Comparison of ENCODE assay signal across 20 mouse cellular contexts in the genomic region with DNA sequence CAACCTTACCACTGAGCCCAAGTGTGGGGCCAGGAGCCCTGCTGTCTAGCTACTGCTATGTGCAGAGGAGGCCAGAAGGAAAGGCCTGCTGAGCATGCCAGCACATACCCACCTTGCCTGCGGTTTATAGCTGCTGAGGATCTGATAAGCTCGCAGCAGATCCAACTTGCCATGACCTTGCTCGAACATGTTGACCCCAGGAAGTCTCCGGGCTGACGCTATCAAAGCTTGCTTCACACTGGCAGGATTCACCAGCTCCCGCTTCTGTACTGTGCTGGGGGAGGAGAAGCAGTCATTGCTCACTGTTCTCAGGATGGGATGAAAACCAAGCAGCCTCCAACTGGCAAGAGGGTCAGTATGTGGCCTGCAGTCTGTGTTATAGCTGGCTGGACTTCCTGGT. TPM values are rescaled to one million over a fixed set of nuclear protein-coding genes. Genes with fewer than 3 reads are reported as not detected.
"Had no signal": no experiment of that assay in that cellular context is flagged by ENCODE, and none has a peak within 500 bp of the region (broad histone marks: within the 10 kb centered on the region; RNA-seq: fewer than 3 reads in every experiment).

No protein-coding gene starts in this region.

- H3K4me2 ChIP-seq: limb, embryonic 13.5 days; midbrain, embryonic 12.5 days; neural tube, embryonic 13.5 days; stomach, embryonic 15.5 days had no signal

- ATAC-seq: midbrain, embryonic 16.5 days had no signal

- H3K4me1 ChIP-seq: limb, embryonic 13.5 days; neural tube, embryonic 13.5 days; stomach, embryonic 15.5 days had no signal

- H3K4me3 ChIP-seq: limb, embryonic 13.5 days; midbrain, embryonic 12.5 days; neural tube, embryonic 13.5 days; stomach, embryonic 15.5 days had no signal

- H3K9me3 ChIP-seq: limb, embryonic 13.5 days; midbrain, embryonic 12.5 days; neural tube, embryonic 13.5 days; stomach, embryonic 15.5 days had no signal

- H3K27ac ChIP-seq: limb, embryonic 13.5 days; liver, embryonic 14.5 days; midbrain, embryonic 12.5 days; neural tube, embryonic 13.5 days; stomach, embryonic 15.5 days had no signal

- H3K27me3 ChIP-seq: limb, embryonic 13.5 days; midbrain, embryonic 12.5 days; neural tube, embryonic 13.5 days; stomach, embryonic 15.5 days had no signal

- DNase-seq: kidney, adult 18-20 months; kidney, postnatal 14 days; left cerebral cortex, postnatal 4 days; lung, adult 18-20 months; retina, postnatal 1 day; right cerebral cortex, postnatal 4 days; thymus, adult 2 months; thymus, postnatal 36 days had no signal

- H3K9ac ChIP-seq: limb, embryonic 13.5 days; liver, embryonic 14.5 days; midbrain, embryonic 12.5 days; neural tube, embryonic 13.5 days; stomach, embryonic 15.5 days had no signal

RNA-seq across cellular contexts. Expression of a gene that starts 29.4 kb away (rescaled TPM):
- total RNA-seq: left cerebral cortex, postnatal 4 days; liver, adult 2 months; megakaryocyte-erythroid progenitor cell, adult 5-6 weeks had no signal
- polyA plus RNA-seq: kidney, embryonic 14.5 days; liver, adult 2 months; lung, embryonic 16.5 days; midbrain, embryonic 16.5 days; neural tube, embryonic 13.5 days; stomach, embryonic 15.5 days had no signal

RNA-seq across cellular contexts. Expression of a gene that starts 44.1 kb away (rescaled TPM):
- total RNA-seq: left cerebral cortex, postnatal 10 days; liver, adult 2 months had no signal
- polyA plus RNA-seq: liver, adult 2 months; spleen, adult 2 months had no signal
